Mouse (Mus musculus) megakaryocyte, embryonic 14.5 days (primary cell): ENCODE results near the gene Fcrl5.

Experiments
- FLI1 ChIP-seq: IDR thresholded peaks from 2 replicates; pipeline ENCODE4 v1.6.1; 2012; ENCODE audit warnings: low read length, inconsistent platforms, mixed read lengths
- GATA1 ChIP-seq: IDR thresholded peaks from 3 replicates; pipeline ENCODE4 v1.6.1; 2012; ENCODE audit warnings: mixed read lengths, low read length, inconsistent platforms, borderline replicate concordance

- TF ChIP-seq GATA1 (no peak), FLI1 (no peak)
These were observed 31.4 kb downstream of the Fcrl5 start for GRCm38 (mm10) chr3:87467011-87467410.
